Comparison of ENCODE assay signal across 9 mouse cellular contexts in genomic region chr7:117419041-117419440, GRCm38 (mm10). TPM values are rescaled to one million over a fixed set of nuclear protein-coding genes. Genes with fewer than 3 reads are reported as not detected.
DNase-seq lines count a peak whose midpoint lies in the region; ATAC-seq and TF ChIP-seq lines count a peak whose summit lies in the region.
"Had no signal": no experiment of that assay in that cellular context is flagged by ENCODE, and none has a peak within 500 bp of the region (broad histone marks: within the 10 kb centered on the region; RNA-seq: fewer than 3 reads in every experiment).

No protein-coding gene starts in this region.

- H3K27me3 ChIP-seq in intestine, postnatal 0 days (replicated peaks; ENCODE audit: control insufficient read depth, insufficient read depth, low read length): no peaks in the 10 kb centered on the region
- no peaks in the 10 kb centered on the region for H3K27me3 ChIP-seq in intestine, embryonic 15.5 days (replicated peaks)
- H3K27me3 ChIP-seq in forebrain, embryonic 13.5 days: no peaks in the 10 kb centered on the region
- H3K27me3 ChIP-seq in midbrain, embryonic 16.5 days (ENCODE audit: control insufficient read depth, insufficient read depth, low read depth, low read length): no peaks in the 10 kb centered on the region
- H3K27me3 ChIP-seq in limb, embryonic 10.5 days (ENCODE audit: low read depth, poor library complexity, severe bottlenecking): no peaks in the 10 kb centered on the region
- H3K27me3 ChIP-seq: lung, embryonic 15.5 days had no signal

- no peak overlapping the region for H3K27ac ChIP-seq in intestine, postnatal 0 days (ENCODE audit: low read depth, low read length)
- H3K27ac ChIP-seq in intestine, embryonic 15.5 days: no peak overlapping the region
- H3K27ac ChIP-seq in forebrain, embryonic 13.5 days: peak overlapping the region; percentile 48
- no peak overlapping the region for H3K27ac ChIP-seq in midbrain, embryonic 16.5 days (ENCODE audit: low read length)
- no peak overlapping the region for H3K27ac ChIP-seq in limb, embryonic 10.5 days
- H3K27ac ChIP-seq: lung, embryonic 15.5 days had no signal

- TF ChIP-seq CTCF in intestine, postnatal 0 days (IDR thresholded peaks at IDR 0.05; ENCODE audit: low read depth): no peak

- DNase-seq in R1 (ENCODE audit: low read depth, low spot score): peak; percentile 30
- DNase-seq in limb, embryonic 10.5 days (ENCODE audit: low spot score): no peak
- DNase-seq in layer of hippocampus, adult 9-11 months: no peak

- H3K4me1 ChIP-seq in intestine, postnatal 0 days (replicated peaks; ENCODE audit: control insufficient read depth, insufficient read depth, low read length): no peaks in the 10 kb centered on the region
- H3K4me1 ChIP-seq in intestine, embryonic 15.5 days (replicated peaks): no peaks in the 10 kb centered on the region
- peaks cover 69% of the 10 kb centered on the region for H3K4me1 ChIP-seq in forebrain, embryonic 13.5 days
- peaks cover 10% of the 10 kb centered on the region for H3K4me1 ChIP-seq in midbrain, embryonic 16.5 days (ENCODE audit: control insufficient read depth, insufficient read depth, low read length)
- peaks cover 22% of the 10 kb centered on the region for H3K4me1 ChIP-seq in limb, embryonic 10.5 days

- peak; percentile 10; the same call in 1 of the 2 replicates for ATAC-seq in intestine, postnatal 0 days
- ATAC-seq in intestine, embryonic 15.5 days: no peak
- peak; percentile 69 for ATAC-seq in forebrain, embryonic 13.5 days
- ATAC-seq in midbrain, embryonic 16.5 days: peak; percentile 36; the same call in 1 of the 2 replicates

- H3K4me3 ChIP-seq in intestine, postnatal 0 days (ENCODE audit: low read depth, low read length): no peak overlapping the region
- no peak overlapping the region for H3K4me3 ChIP-seq in intestine, embryonic 15.5 days (replicated peaks)
- H3K4me3 ChIP-seq in forebrain, embryonic 13.5 days: no peak overlapping the region
- no peak overlapping the region for H3K4me3 ChIP-seq in midbrain, embryonic 16.5 days (ENCODE audit: low read depth, low read length)
- H3K4me3 ChIP-seq in limb, embryonic 10.5 days: no peak overlapping the region
- H3K4me3 ChIP-seq: lung, embryonic 15.5 days; myocyte had no signal

- 48% methylated on average over 5 of the region's 5 CpGs for WGBS in intestine, postnatal 0 days
- 50% methylated on average over 5 of the region's 5 CpGs for WGBS in intestine, embryonic 15.5 days
- 24% methylated on average over 5 of the region's 5 CpGs for WGBS in forebrain, embryonic 13.5 days
- 28% methylated on average over 5 of the region's 5 CpGs for WGBS in midbrain, embryonic 16.5 days
- WGBS in limb, embryonic 10.5 days: 74% methylated on average over 5 of the region's 5 CpGs

- H3K9ac ChIP-seq in intestine, postnatal 0 days (ENCODE audit: low read depth, low read length): no peak overlapping the region
- H3K9ac ChIP-seq in intestine, embryonic 15.5 days: no peak overlapping the region
- no peak overlapping the region for H3K9ac ChIP-seq in forebrain, embryonic 13.5 days
- no peak overlapping the region for H3K9ac ChIP-seq in midbrain, embryonic 16.5 days (ENCODE audit: low read depth, low read length)
- H3K9ac ChIP-seq: lung, embryonic 15.5 days had no signal

- H3K36me3 ChIP-seq in intestine, postnatal 0 days (ENCODE audit: control insufficient read depth, insufficient read depth): no peaks in the 10 kb centered on the region
- no peaks in the 10 kb centered on the region for H3K36me3 ChIP-seq in intestine, embryonic 15.5 days
- no peaks in the 10 kb centered on the region for H3K36me3 ChIP-seq in forebrain, embryonic 13.5 days (ENCODE audit: poor library complexity, severe bottlenecking)
- H3K36me3 ChIP-seq in midbrain, embryonic 16.5 days (ENCODE audit: control insufficient read depth, insufficient read depth, low read length): no peaks in the 10 kb centered on the region
- no peaks in the 10 kb centered on the region for H3K36me3 ChIP-seq in limb, embryonic 10.5 days
- H3K36me3 ChIP-seq: lung, embryonic 15.5 days had no signal

- no peaks in the 10 kb centered on the region for H3K9me3 ChIP-seq in intestine, postnatal 0 days (ENCODE audit: control insufficient read depth)
- no peaks in the 10 kb centered on the region for H3K9me3 ChIP-seq in intestine, embryonic 15.5 days
- no peaks in the 10 kb centered on the region for H3K9me3 ChIP-seq in forebrain, embryonic 13.5 days (replicated peaks)
- H3K9me3 ChIP-seq in midbrain, embryonic 16.5 days (replicated peaks; ENCODE audit: control insufficient read depth, low read length, poor library complexity, severe bottlenecking): no peaks in the 10 kb centered on the region
- no peaks in the 10 kb centered on the region for H3K9me3 ChIP-seq in limb, embryonic 10.5 days (replicated peaks)
- H3K9me3 ChIP-seq: lung, embryonic 15.5 days had no signal

- no peak overlapping the region for H3K4me2 ChIP-seq in intestine, postnatal 0 days (replicated peaks; ENCODE audit: low read depth)
- no peak overlapping the region for H3K4me2 ChIP-seq in intestine, embryonic 15.5 days (replicated peaks)
- no peak overlapping the region for H3K4me2 ChIP-seq in forebrain, embryonic 13.5 days
- no peak overlapping the region for H3K4me2 ChIP-seq in midbrain, embryonic 16.5 days (ENCODE audit: low read length)
- H3K4me2 ChIP-seq: lung, embryonic 15.5 days had no signal

RNA-seq across cellular contexts. Expression of gene Xylt1, which starts 38.3 kb away (rescaled TPM):
- 0.52 and 0.60 TPM in 2 replicates for polyA plus RNA-seq in intestine, postnatal 0 days (2015; fragmentation: Nextera tagmentation; extraction: Ambion mirVana)
- 0.68 and 0.87 TPM in 2 replicates for polyA plus RNA-seq in intestine, embryonic 15.5 days (2015; fragmentation: Nextera tagmentation; extraction: Ambion mirVana)
- 2.4 and 2.5 TPM in 2 replicates for polyA plus RNA-seq in forebrain, embryonic 13.5 days (2015; fragmentation: Nextera tagmentation; extraction: Ambion mirVana)
- 2.1 and 2.5 TPM in 2 replicates for polyA plus RNA-seq in midbrain, embryonic 16.5 days (2015; fragmentation: Nextera tagmentation; extraction: Ambion mirVana)
- 0.91 and 0.95 TPM in 2 replicates for polyA plus RNA-seq in limb, embryonic 10.5 days (2016; fragmentation: Nextera tagmentation; extraction: Ambion mirVana)
- polyA plus RNA-seq: myocyte had no signal
